Mouse (Mus musculus): ENCODE results near the gene Olfr247. TPM values are rescaled to one million over a fixed set of nuclear protein-coding genes. Genes with fewer than 3 reads are reported as not detected.
"Not testable (repeated sequence)": the region's sequence is repeated elsewhere in the genome, so short reads cannot be mapped to it uniquely, and the experiment has no call there.

Gene Olfr247
- total and polyA plus RNA-seq, 3 experiments = not detected

GRCm38 (mm10) chr10:129972994-129973393, 2.9 kb downstream of the Olfr247 start:
- in situ Hi-C loops (cut with MboI; ENCODE audit: low pct_ligation_motif_present, low pct_unique_long_range_greater_than_20kb, low sequenced_read_pairs); H3K27me3 ChIP-seq (replicated peaks); H3K9me3 ChIP-seq (replicated peaks; ENCODE audit: low read length); dilution Hi-C loops (cut with MboI; ENCODE audit: extremely low pct_ligation_motif_present, extremely low pct_unique_long_range_greater_than_20kb, low sequenced_read_pairs); DNase-seq (ENCODE audit: extremely low read depth); H3K9ac ChIP-seq (ENCODE audit: insufficient read depth, low read depth); H3K4me2 ChIP-seq (ENCODE audit: insufficient read depth, low read depth, poor library complexity, severe bottlenecking); H3K4me3 ChIP-seq (replicated peaks in 1 of 3; ENCODE audit: low read depth in 2 of 3, low read length in 2 of 3, poor library complexity in 1 of 3); H3K27ac ChIP-seq (ENCODE audit: insufficient read depth, low read depth); H3K79me2 ChIP-seq (replicated peaks; ENCODE audit: control insufficient read depth, extremely low read depth, insufficient read depth, poor library complexity, severe bottlenecking); H3K36me3 ChIP-seq (replicated peaks in 1 of 2; ENCODE audit: control insufficient read depth in 1 of 2, insufficient read depth in 1 of 2, low read length in 1 of 2); H3K4me1 ChIP-seq (ENCODE audit: control insufficient read depth in 1 of 2, insufficient read depth in 2 of 2): not testable (repeated sequence)

- H3K4me2 ChIP-seq (ENCODE audit: insufficient read depth, low read depth, poor library complexity, severe bottlenecking); H3K36me3 ChIP-seq (replicated peaks in 1 of 2; ENCODE audit: control insufficient read depth in 1 of 2, insufficient read depth in 1 of 2, low read length in 1 of 2); H3K9ac ChIP-seq (ENCODE audit: insufficient read depth, low read depth); H3K4me3 ChIP-seq (replicated peaks in 1 of 3; ENCODE audit: low read depth in 2 of 3, low read length in 2 of 3, poor library complexity in 1 of 3); H3K27ac ChIP-seq (ENCODE audit: insufficient read depth, low read depth); DNase-seq (ENCODE audit: extremely low read depth); dilution Hi-C loops (cut with MboI; ENCODE audit: extremely low pct_ligation_motif_present, extremely low pct_unique_long_range_greater_than_20kb, low sequenced_read_pairs); in situ Hi-C loops (cut with MboI; ENCODE audit: low pct_ligation_motif_present, low pct_unique_long_range_greater_than_20kb, low sequenced_read_pairs); H3K79me2 ChIP-seq (replicated peaks; ENCODE audit: control insufficient read depth, extremely low read depth, insufficient read depth, poor library complexity, severe bottlenecking); H3K9me3 ChIP-seq (replicated peaks; ENCODE audit: low read length); H3K27me3 ChIP-seq (replicated peaks); H3K4me1 ChIP-seq (ENCODE audit: control insufficient read depth in 1 of 2, insufficient read depth in 2 of 2): not testable (repeated sequence)
These were observed 8.8 kb downstream of the Olfr247 start, which contains the start of gene Olfr819 for GRCm38 (mm10) chr10:129967166-129967565. Gene Olfr819, minus strand, starts transcription at chr10:129967266.

- H3K4me3 ChIP-seq (replicated peaks in 1 of 3; ENCODE audit: low read depth in 2 of 3, low read length in 2 of 3, poor library complexity in 1 of 3); H3K27ac ChIP-seq (ENCODE audit: insufficient read depth, low read depth); dilution Hi-C loops (cut with MboI; ENCODE audit: extremely low pct_ligation_motif_present, extremely low pct_unique_long_range_greater_than_20kb, low sequenced_read_pairs); H3K36me3 ChIP-seq (replicated peaks in 1 of 2; ENCODE audit: control insufficient read depth in 1 of 2, insufficient read depth in 1 of 2, low read length in 1 of 2); H3K4me1 ChIP-seq (ENCODE audit: control insufficient read depth in 1 of 2, insufficient read depth in 2 of 2); H3K9me3 ChIP-seq (replicated peaks; ENCODE audit: low read length); H3K27me3 ChIP-seq (replicated peaks); H3K79me2 ChIP-seq (replicated peaks; ENCODE audit: control insufficient read depth, extremely low read depth, insufficient read depth, poor library complexity, severe bottlenecking); H3K9ac ChIP-seq (ENCODE audit: insufficient read depth, low read depth); in situ Hi-C loops (cut with MboI; ENCODE audit: low pct_ligation_motif_present, low pct_unique_long_range_greater_than_20kb, low sequenced_read_pairs); DNase-seq (ENCODE audit: extremely low read depth); H3K4me2 ChIP-seq (ENCODE audit: insufficient read depth, low read depth, poor library complexity, severe bottlenecking): not testable (repeated sequence)
These were observed 9.7 kb downstream of the Olfr247 start for GRCm38 (mm10) chr10:129966232-129966631.

GRCm38 (mm10) chr10:129949000-129949399, 26.9 kb downstream of the Olfr247 start, which contains the start of gene Olfr818:
Gene Olfr818, minus strand, starts transcription at chr10:129949100.
- H3K9ac ChIP-seq (ENCODE audit: insufficient read depth, low read depth) = no peak within 1 kb of the TSS
- H3K79me2 ChIP-seq (replicated peaks; ENCODE audit: control insufficient read depth, extremely low read depth, insufficient read depth, poor library complexity, severe bottlenecking) = no peaks in the 10 kb centered on the region
- no peak within 1 kb of the TSS for H3K4me2 ChIP-seq (ENCODE audit: insufficient read depth, low read depth, poor library complexity, severe bottlenecking)
- DNase-seq (ENCODE audit: extremely low read depth) = no peak
- H3K4me3 ChIP-seq (replicated peaks in 1 of 3; ENCODE audit: low read depth in 2 of 3, low read length in 2 of 3, poor library complexity in 1 of 3) = no peak within 1 kb of the TSS
- H3K27ac ChIP-seq (ENCODE audit: insufficient read depth, low read depth) = no peak within 1 kb of the TSS
- TF ChIP-seq ETS1 (conservative IDR thresholded peaks at IDR 0.05; ENCODE audit: low read depth, low read length) = no peak
- no peak for TF ChIP-seq ZC3H11A (IDR thresholded peaks at IDR 0.05; ENCODE audit: low read depth, low read length)
- no peak for TF ChIP-seq ELF1 (IDR thresholded peaks at IDR 0.05; ENCODE audit: low read depth, low read length)
- TF ChIP-seq RAD21 (IDR thresholded peaks at IDR 0.05; ENCODE audit: low read depth, low read length) = no peak
- TF ChIP-seq POLR2A (IDR thresholded peaks at IDR 0.05; ENCODE audit: low read depth, low read length) = no peak
- TF ChIP-seq MAZ (IDR thresholded peaks at IDR 0.05; ENCODE audit: low read depth, low read length) = no peak
- TF ChIP-seq ZKSCAN1 (IDR thresholded peaks at IDR 0.05; ENCODE audit: borderline replicate concordance, low read depth, low read length) = no peak
- no peak for TF ChIP-seq MAX (IDR thresholded peaks at IDR 0.05; ENCODE audit: low read length)
- no peak for TF ChIP-seq GABPA (IDR thresholded peaks at IDR 0.05; ENCODE audit: insufficient replicate concordance, low read depth, low read length)
- TF ChIP-seq USF1 (IDR thresholded peaks at IDR 0.05; ENCODE audit: low read depth, low read length) = no peak
- TF ChIP-seq CTCF (conservative IDR thresholded peaks at IDR 0.05 in 1 of 2, IDR thresholded peaks at IDR 0.05 in 1 of 2; ENCODE audit: low read depth in 2 of 2, low read length in 2 of 2) = no peak
- no peak for TF ChIP-seq EP300 (IDR thresholded peaks at IDR 0.05; ENCODE audit: low read length)
- TF ChIP-seq UBTF (IDR thresholded peaks at IDR 0.05; ENCODE audit: low read depth, low read length) = no peak
- no peak for TF ChIP-seq RCOR1 (conservative IDR thresholded peaks at IDR 0.05; ENCODE audit: low read depth, low read length)
- TF ChIP-seq MXI1 (IDR thresholded peaks at IDR 0.05; ENCODE audit: low read depth, low read length) = no peak
- TF ChIP-seq POLR2AphosphoS2 (IDR thresholded peaks at IDR 0.05; ENCODE audit: low read depth, low read length) = no peak
- TF ChIP-seq USF2 (conservative IDR thresholded peaks at IDR 0.05; ENCODE audit: low read depth, low read length) = no peak
- H3K4me1 ChIP-seq (ENCODE audit: control insufficient read depth in 1 of 2, insufficient read depth in 2 of 2) = no peaks in the 10 kb centered on the region
- H3K36me3 ChIP-seq (replicated peaks in 1 of 2; ENCODE audit: control insufficient read depth in 1 of 2, insufficient read depth in 1 of 2, low read length in 1 of 2) = no peaks in the 10 kb centered on the region
- in situ Hi-C loops (cut with MboI; ENCODE audit: low pct_ligation_motif_present, low pct_unique_long_range_greater_than_20kb, low sequenced_read_pairs) (no loop called here), dilution Hi-C loops (cut with MboI; ENCODE audit: extremely low pct_ligation_motif_present, extremely low pct_unique_long_range_greater_than_20kb, low sequenced_read_pairs) (no loop called here)
- H3K27me3 ChIP-seq (replicated peaks) = no peaks in the 10 kb centered on the region
- no peaks in the 10 kb centered on the region for H3K9me3 ChIP-seq (replicated peaks; ENCODE audit: low read length)

All from CH12.LX (cell line).